Mouse (Mus musculus) kidney, adult 2 months (tissue): ENCODE results near the gene Slc2a5. TPM values are rescaled to one million over a fixed set of nuclear protein-coding genes. Genes with fewer than 3 reads are reported as not detected.
A peak's percentile ranks its signal among the peaks of the same experiment; 100 is the strongest.

ENCODE experiments used
- DNase-seq: peaks from one replicate; pipeline ENCODE4 v3.0.0; 2021
- H3K27ac ChIP-seq: fragments of 200-500 bp; 2 replicates; pipeline ENCODE4 v1.5.1; 2012; ENCODE audit warnings: low read depth, low read length, control low read depth, inconsistent platforms; ENCODE audit not compliant: insufficient read depth
- H3K27me3 ChIP-seq: fragments of 200-500 bp; replicated peaks from 2 replicates; pipeline ENCODE4 v1.6.1; 2012; ENCODE audit warnings: mild to moderate bottlenecking, moderate library complexity, low read length, inconsistent platforms; ENCODE audit not compliant: control insufficient read depth, insufficient read depth
- H3K36me3 ChIP-seq: fragments of 200-500 bp; 2 replicates; pipeline ENCODE4 v1.6.1; 2012; ENCODE audit warnings: mild to moderate bottlenecking, moderate library complexity, low read length, inconsistent platforms; ENCODE audit not compliant: control insufficient read depth, insufficient read depth
- H3K4me1 ChIP-seq: fragments of 200-500 bp; 2 replicates; pipeline ENCODE4 v1.6.1; 2011; ENCODE audit warnings: low read length; ENCODE audit not compliant: control insufficient read depth, insufficient read depth
- H3K4me3 ChIP-seq: fragments of 200-500 bp; 2 replicates; pipeline ENCODE4 v1.5.1; 2011; ENCODE audit warnings: mild to moderate bottlenecking, low read depth, low read length, control low read depth; ENCODE audit not compliant: insufficient read depth
- CTCF ChIP-seq: fragments of 200-500 bp; conservative IDR thresholded peaks from 2 replicates; pipeline ENCODE4 v1.5.1; 2011; ENCODE audit warnings: low read depth, mild to moderate bottlenecking, control low read depth, low read length, moderate library complexity, mixed read lengths; ENCODE audit not compliant: insufficient read depth, insufficient read length
- POLR2A ChIP-seq: fragments of 200-500 bp; IDR thresholded peaks from one replicate; pipeline ENCODE4 v1.6.1; 2011; ENCODE audit warnings: low read depth, low read length, control low read depth
- WGBS: fragments of 180-500 bp; shearing (Covaris S2); methylation state at CpG from one replicate; pipeline ENCODE4 v1.1.7; 2018; 5-methylcytosine and 5-hydroxymethylcytosine counted together
- polyA plus RNA-seq: library from polyadenylated mRNA; depleted of rRNA; stranded (reverse); fragments of >200 nt; gene quantifications from 2 replicates; pipeline ENCODE4 v1.2.3, GENCODE M21; 2012; rRNA removed

Slc2a5 gene
- polyA plus RNA-seq, 1 experiment = 181 TPM

DNA sequence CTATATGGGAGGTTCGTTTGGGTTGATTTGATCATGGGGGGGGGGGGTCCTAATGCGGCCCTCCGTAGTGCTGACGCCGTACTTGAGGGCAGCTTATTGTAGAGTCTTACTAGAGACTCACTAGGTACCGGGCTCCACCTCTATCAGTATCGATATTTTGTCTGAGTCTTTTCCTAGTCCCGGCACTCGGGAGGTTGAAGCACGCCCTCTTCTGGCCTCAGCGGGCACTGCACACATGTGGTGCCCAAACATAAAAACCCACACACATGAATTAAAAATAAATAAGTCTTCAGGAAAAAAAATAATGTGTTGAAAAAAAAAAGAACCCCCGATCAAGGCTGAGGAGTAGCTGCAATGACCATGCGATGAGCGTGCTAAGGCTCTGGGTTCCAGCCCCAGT lies 54.9 kb downstream of the Slc2a5 start:
- WGBS = 93% methylated on average over 14 of the region's 14 CpGs
- no peak for DNase-seq
- H3K4me1 ChIP-seq = no peaks in the 10 kb centered on the region

DNA sequence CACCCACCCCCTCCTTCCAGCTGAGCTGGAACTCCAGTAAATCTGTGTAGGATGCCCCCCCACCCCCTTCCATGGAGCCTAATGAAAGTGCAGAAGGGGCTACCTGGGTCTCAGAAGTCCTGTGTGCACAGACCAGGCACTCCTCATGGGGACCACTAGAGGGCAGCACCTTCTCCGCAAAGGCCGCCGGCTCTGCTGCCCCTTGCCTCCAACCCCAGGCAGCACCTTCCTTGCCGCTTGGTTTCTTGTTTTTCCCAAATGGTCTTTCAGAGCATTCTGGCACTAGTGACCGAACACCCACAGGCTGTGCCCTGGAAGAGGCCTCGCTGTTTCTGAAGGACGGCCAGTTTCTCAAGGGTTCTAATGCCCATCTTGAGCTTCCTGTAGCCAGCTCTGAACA lies 57.5 kb downstream of the Slc2a5 start:
- Histone ChIP-seq H3K36me3 (no peaks in the 10 kb centered on the region), H3K4me3 (no peak overlapping the region), H3K27me3 (no peaks in the 10 kb centered on the region), H3K27ac (no peak overlapping the region), H3K4me1 (no peaks in the 10 kb centered on the region)
- DNase-seq = peak; percentile 30
- 3% methylated on average over 7 of the region's 7 CpGs for WGBS
- no peak for TF ChIP-seq POLR2A
- TF ChIP-seq CTCF = peak; percentile 85

More for the DNA sequence above, 54.9 kb downstream of the Slc2a5 start:
- TF ChIP-seq CTCF (no peak), POLR2A (no peak)
- H3K36me3 ChIP-seq = no peaks in the 10 kb centered on the region
- H3K27me3 ChIP-seq = no peaks in the 10 kb centered on the region
- no peak overlapping the region for H3K27ac ChIP-seq
- no peak overlapping the region for H3K4me3 ChIP-seq

DNA sequence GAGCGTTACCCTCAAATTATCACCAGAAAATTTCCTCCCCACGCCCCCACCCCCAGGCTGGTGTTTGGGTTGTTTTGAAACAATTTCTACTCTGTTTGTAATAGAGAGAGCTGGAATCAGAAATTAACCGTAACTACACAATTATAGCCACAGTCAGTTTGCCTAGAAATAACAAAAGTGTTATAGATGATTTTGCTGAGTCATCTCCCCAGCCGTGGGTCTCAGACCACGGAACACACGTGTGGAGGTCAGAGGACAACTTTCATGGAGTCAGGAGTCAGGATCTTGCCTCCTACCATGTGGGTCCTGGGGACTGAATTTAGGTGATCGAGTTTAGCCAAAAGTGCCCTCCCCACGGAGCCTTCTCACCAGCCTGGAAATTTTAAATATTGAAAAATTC lies 58.0 kb downstream of the Slc2a5 start:
- H3K27me3 ChIP-seq = no peaks in the 10 kb centered on the region
- TF ChIP-seq POLR2A = no peak
- TF ChIP-seq CTCF = no peak
- WGBS = 68% methylated on average over 8 of the region's 8 CpGs
- DNase-seq = no peak
- H3K27ac ChIP-seq = no peak overlapping the region
- H3K36me3 ChIP-seq = no peaks in the 10 kb centered on the region
- no peak overlapping the region for H3K4me3 ChIP-seq
- H3K4me1 ChIP-seq = no peaks in the 10 kb centered on the region

DNA sequence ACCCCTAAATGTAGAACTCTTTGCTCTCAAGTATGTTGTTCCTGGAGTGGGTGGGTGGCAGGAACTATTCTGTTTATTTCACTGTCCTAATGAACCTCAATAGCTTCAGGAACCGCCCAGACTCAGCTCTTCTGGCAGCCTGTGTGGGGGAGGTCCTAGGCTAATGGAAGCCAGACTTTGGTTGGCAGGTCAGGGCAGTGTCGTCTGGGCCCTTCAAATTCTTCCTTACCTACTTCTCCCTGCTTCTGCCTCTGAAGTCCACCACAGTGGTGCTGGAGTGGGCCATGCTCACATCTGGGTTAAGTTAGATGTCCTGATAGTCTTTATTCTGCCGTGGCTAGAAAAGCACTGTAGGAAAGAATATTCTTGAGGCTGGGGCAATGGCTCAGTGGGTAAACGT lies 59.0 kb downstream of the Slc2a5 start:
- Histone ChIP-seq H3K36me3 (no peaks in the 10 kb centered on the region), H3K27ac (no peak overlapping the region), H3K4me3 (no peak overlapping the region), H3K27me3 (no peaks in the 10 kb centered on the region), H3K4me1 (no peaks in the 10 kb centered on the region)
- TF ChIP-seq CTCF (no peak), POLR2A (no peak)
- 65% methylated on average over 4 of the region's 4 CpGs for WGBS
- no peak for DNase-seq

DNA sequence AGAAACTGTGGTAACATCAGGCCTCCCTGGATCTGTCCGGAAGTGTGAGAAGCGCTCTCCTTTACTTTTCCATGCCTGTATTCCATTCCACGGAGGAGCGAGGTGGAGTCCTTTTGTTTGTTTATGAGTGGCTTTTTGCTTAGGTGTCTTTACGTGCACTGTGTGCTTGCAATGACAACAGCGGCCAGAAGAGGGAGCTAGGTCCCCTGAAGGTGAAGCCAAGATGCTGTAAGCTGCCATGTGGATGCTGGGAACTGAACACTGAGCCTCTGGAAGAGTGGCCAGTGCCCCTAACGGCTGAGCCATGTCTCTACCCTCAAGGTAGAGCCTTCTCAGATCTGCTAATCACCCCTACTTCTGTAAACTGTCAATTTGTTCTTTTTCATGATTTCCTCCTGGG lies 62.2 kb downstream of the Slc2a5 start:
- WGBS = 92% methylated on average over 7 of the region's 7 CpGs
- Histone ChIP-seq H3K27me3 (no peaks in the 10 kb centered on the region), H3K27ac (no peak overlapping the region), H3K4me1 (no peaks in the 10 kb centered on the region), H3K4me3 (no peak overlapping the region), H3K36me3 (no peaks in the 10 kb centered on the region)
- TF ChIP-seq CTCF (no peak), POLR2A (no peak)
- no peak for DNase-seq

DNA sequence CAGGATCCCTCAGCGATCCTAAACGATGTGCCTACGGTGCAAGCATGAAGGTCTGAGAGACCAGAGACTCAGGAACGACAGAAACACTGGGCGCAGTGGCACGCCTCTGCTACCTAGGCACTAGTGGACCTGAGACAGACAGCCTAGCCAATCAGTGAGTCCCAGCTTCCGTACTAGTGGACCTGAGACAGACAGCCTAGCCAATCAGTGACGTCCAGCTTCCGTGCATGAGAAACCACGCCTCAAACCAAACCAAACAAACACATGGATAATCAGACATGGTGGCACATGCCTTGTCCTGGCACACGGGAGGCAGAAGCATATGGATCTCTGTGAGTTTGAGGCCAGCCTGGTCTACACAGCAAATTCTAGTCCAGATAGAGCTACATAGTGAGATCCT lies 69.2 kb downstream of the Slc2a5 start:
- Histone ChIP-seq H3K27ac (no peak overlapping the region), H3K36me3 (no peaks in the 10 kb centered on the region), H3K4me3 (no peak overlapping the region), H3K27me3 (no peaks in the 10 kb centered on the region), H3K4me1 (no peaks in the 10 kb centered on the region)
- 47% methylated on average over 11 of the region's 11 CpGs for WGBS
- TF ChIP-seq CTCF (no peak), POLR2A (no peak)
- DNase-seq = peak; percentile 10

DNA sequence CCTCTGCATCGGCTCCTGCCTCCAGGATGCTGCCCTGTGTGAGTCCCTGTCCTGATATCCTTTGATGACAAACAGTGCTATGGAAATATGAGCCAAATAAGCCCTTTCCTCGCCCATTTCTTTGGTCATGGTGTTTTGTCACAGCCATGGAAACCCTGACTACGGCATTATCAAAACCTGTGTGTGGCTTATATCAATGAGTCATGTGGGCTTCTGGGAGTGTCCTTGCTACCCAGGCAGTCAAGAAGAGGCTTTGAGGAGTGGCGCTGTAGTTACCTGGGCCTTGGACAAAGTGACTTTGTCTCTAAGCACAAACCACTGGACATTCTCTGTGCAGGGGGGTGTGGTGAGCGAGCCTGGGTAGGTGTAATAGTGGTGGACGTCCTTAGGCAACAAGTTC lies 73.1 kb downstream of the Slc2a5 start:
- H3K27me3 ChIP-seq = no peaks in the 10 kb centered on the region
- WGBS = 86% methylated on average over 6 of the region's 6 CpGs

More for the DNA sequence above, 73.1 kb downstream of the Slc2a5 start:
- no peak for TF ChIP-seq POLR2A
- TF ChIP-seq CTCF = no peak
- Histone ChIP-seq H3K4me3 (no peak overlapping the region), H3K36me3 (no peaks in the 10 kb centered on the region), H3K4me1 (no peaks in the 10 kb centered on the region), H3K27ac (no peak overlapping the region)
- DNase-seq = no peak

Other genes starting within 250 kb of the Slc2a5 start
- gene Spsb1, start 164.2 kb upstream of the Slc2a5 start, polyA plus RNA-seq = 6.5 and 6.7 TPM in 2 replicates
- 137 and 161 TPM in 2 replicates for gene H6pd, start 110.3 kb upstream of the Slc2a5 start, polyA plus RNA-seq
- 0.76 and 1.2 TPM in 2 replicates for gene Gpr157, start 31.9 kb upstream of the Slc2a5 start, polyA plus RNA-seq
- 0.64 and 1.3 TPM in 2 replicates for gene Slc2a7, start 29.7 kb downstream of the Slc2a5 start, polyA plus RNA-seq
- gene Car6, start 82.0 kb downstream of the Slc2a5 start, polyA plus RNA-seq = not detected in 2 replicates
- gene Eno1, start 117.4 kb downstream of the Slc2a5 start, polyA plus RNA-seq = 630 and 636 TPM in 2 replicates
- gene Rere, start 162.4 kb downstream of the Slc2a5 start, polyA plus RNA-seq = 45.6 and 58.8 TPM in 2 replicates